In the genomic region with DNA sequence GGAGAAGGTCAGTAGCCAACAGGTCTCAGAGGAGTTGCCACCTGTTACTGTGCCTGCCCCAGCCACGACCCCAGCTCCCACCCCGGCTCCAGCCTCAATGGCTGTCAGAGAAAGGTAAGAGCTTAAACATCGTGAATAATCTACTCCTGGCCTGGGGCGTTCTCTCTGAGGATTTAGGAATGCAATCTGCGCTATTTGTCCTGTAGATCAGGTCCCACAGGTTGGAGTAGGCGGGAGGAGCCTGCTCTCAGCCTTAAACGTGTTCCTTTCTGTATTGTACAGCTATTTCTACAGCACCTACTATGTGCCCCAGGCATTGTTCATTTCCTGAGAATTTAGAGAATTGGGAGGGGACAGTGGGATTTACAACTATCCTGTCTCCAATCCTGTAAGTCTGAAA, we compare ENCODE assay signal across 1 mouse cellular context.
TF ChIP-seq lines count a peak whose summit lies in the region.

No protein-coding gene starts in this region.

TF ChIP-seq in MEL, 35 proteins besides CTCF, POLR2A, EP300 and RAD21:
- peak; percentile 56; the same call in 1 of the 2 replicates for TF ChIP-seq ZKSCAN1 (IDR thresholded peaks at IDR 0.05; ENCODE audit: low read depth, low read length)
- TF ChIP-seq MXI1 (IDR thresholded peaks at IDR 0.05; ENCODE audit: low read depth, low read length): no peak
